Mouse (Mus musculus) limb, embryonic 15.5 days (tissue): ENCODE results near the gene S100a4. TPM values are rescaled to one million over a fixed set of nuclear protein-coding genes. Genes with fewer than 3 reads are reported as not detected.

ENCODE experiments used
- polyA plus RNA-seq: library from polyadenylated mRNA; unstranded; fragments of >200 nt; fragmentation: Nextera tagmentation; extraction: Ambion mirVana; gene quantifications from 2 replicates; pipeline ENCODE4 v1.2.1, GENCODE M21; 2015

S100a4 gene
- polyA plus RNA-seq, 1 experiment from 2014 or later: 21.0 TPM

Other genes with a start within 250 kb of the S100a4 start
- 36.2 and 37.0 TPM in 2 replicates for gene Slc27a3, start 213.8 kb upstream of the S100a4 start, polyA plus RNA-seq
- 25.6 and 28.0 TPM in 2 replicates for gene Ints3, start 170.1 kb upstream of the S100a4 start, polyA plus RNA-seq
- gene Npr1, start 137.9 kb upstream of the S100a4 start, polyA plus RNA-seq: 5.4 and 6.7 TPM in 2 replicates
- 171 and 176 TPM in 2 replicates for gene Ilf2, start 127.6 kb upstream of the S100a4 start, polyA plus RNA-seq
- 89.9 and 95.4 TPM in 2 replicates for gene Snapin, start 112.7 kb upstream of the S100a4 start, polyA plus RNA-seq
- gene Chtop, start 94.3 kb upstream of the S100a4 start, polyA plus RNA-seq: 146 and 147 TPM in 2 replicates
- 38.7 and 40.1 TPM in 2 replicates for gene S100a1, start 89.4 kb upstream of the S100a4 start, polyA plus RNA-seq
- gene S100a13, start 89.3 kb upstream of the S100a4 start, polyA plus RNA-seq: 52.1 and 55.0 TPM in 2 replicates
- 171 TPM in 2 replicates for gene S100a14, start 76.9 kb upstream of the S100a4 start, polyA plus RNA-seq
- 426 and 454 TPM in 2 replicates for gene S100a16, start 66.5 kb upstream of the S100a4 start, polyA plus RNA-seq
- gene S100a3, start 43.2 kb upstream of the S100a4 start, polyA plus RNA-seq: 1.8 and 2.6 TPM in 2 replicates
- not detected in 2 replicates for gene S100a2, start 13.5 kb upstream of the S100a4 start, polyA plus RNA-seq
- not detected in 2 replicates for gene Gm42674, start 1.9 kb upstream of the S100a4 start, polyA plus RNA-seq
- not detected in 2 replicates for gene S100a5, start 4.8 kb downstream of the S100a4 start, polyA plus RNA-seq
- gene S100a6, start 9.1 kb downstream of the S100a4 start, polyA plus RNA-seq: 481 and 553 TPM in 2 replicates
- gene S100a7a, start 50.2 kb downstream of the S100a4 start, polyA plus RNA-seq: 8.4 and 9.6 TPM in 2 replicates
- 30.5 and 33.3 TPM in 2 replicates for gene S100a8, start 65.2 kb downstream of the S100a4 start, polyA plus RNA-seq
- gene S100a9, start 92.0 kb downstream of the S100a4 start, polyA plus RNA-seq: 20.9 and 25.6 TPM in 2 replicates
- 1.2 and 1.3 TPM in 2 replicates for gene Pglyrp4, start 123.1 kb downstream of the S100a4 start, polyA plus RNA-seq
- gene Gm5849, start 174.1 kb downstream of the S100a4 start, polyA plus RNA-seq: not detected in 2 replicates